ENCODE assay signal across 25 mouse cellular contexts in genomic region chr1:134643702-134644101, GRCm38 (mm10). TPM values are rescaled to one million over a fixed set of nuclear protein-coding genes. Genes with fewer than 3 reads are reported as not detected.
DNase-seq lines count a peak whose midpoint lies in the region; ATAC-seq and TF ChIP-seq lines count a peak whose summit lies in the region.
"Had no signal": no experiment of that assay in that cellular context is flagged by ENCODE, and none has a peak within 500 bp of the region (broad histone marks: within the 10 kb centered on the region; RNA-seq: fewer than 3 reads in every experiment).

No protein-coding gene starts in this region.

- no peaks in the 10 kb centered on the region for H3K9me3 ChIP-seq in forebrain, embryonic 11.5 days (ENCODE audit: control insufficient read depth, low read length)
- H3K9me3 ChIP-seq in forebrain, embryonic 16.5 days (ENCODE audit: control insufficient read depth, low read length): no peaks in the 10 kb centered on the region
- no peaks in the 10 kb centered on the region for H3K9me3 ChIP-seq in lung, embryonic 16.5 days (ENCODE audit: control insufficient read depth, low read length)
- H3K9me3 ChIP-seq in neural tube, embryonic 15.5 days (replicated peaks): no peaks in the 10 kb centered on the region
- H3K9me3 ChIP-seq: forebrain, embryonic 10.5 days; hindbrain, embryonic 13.5 days had no signal

- H3K27ac ChIP-seq in forebrain, embryonic 11.5 days (ENCODE audit: low read depth, low read length): no peak overlapping the region
- no peak overlapping the region for H3K27ac ChIP-seq in forebrain, embryonic 16.5 days (ENCODE audit: low read length)
- no peak overlapping the region for H3K27ac ChIP-seq in lung, embryonic 16.5 days (ENCODE audit: low read length)
- no peak overlapping the region for H3K27ac ChIP-seq in neural tube, embryonic 15.5 days (replicated peaks)
- H3K27ac ChIP-seq: forebrain, embryonic 10.5 days; hindbrain, embryonic 13.5 days; hindbrain, postnatal 0 days had no signal

- peaks cover 2% of the 10 kb centered on the region; the same call in 1 of the 2 replicates for H3K4me1 ChIP-seq in forebrain, embryonic 11.5 days (replicated peaks; ENCODE audit: control insufficient read depth, insufficient read depth, low read length)
- H3K4me1 ChIP-seq in forebrain, embryonic 16.5 days (replicated peaks; ENCODE audit: control insufficient read depth, insufficient read depth, low read length): peaks cover 16% of the 10 kb centered on the region
- peaks cover 6% of the 10 kb centered on the region for H3K4me1 ChIP-seq in lung, adult 2 months (ENCODE audit: control insufficient read depth, insufficient read depth, low read length)
- peaks cover 18% of the 10 kb centered on the region for H3K4me1 ChIP-seq in lung, embryonic 16.5 days (replicated peaks; ENCODE audit: control insufficient read depth, insufficient read depth, low read length)
- peaks cover 31% of the 10 kb centered on the region for H3K4me1 ChIP-seq in neural tube, embryonic 15.5 days

- no peak for TF ChIP-seq POLR2A in lung, adult 2 months (IDR thresholded peaks at IDR 0.05; ENCODE audit: borderline replicate concordance, extremely low read depth, low read depth, low read length)

- DNase-seq in forebrain, embryonic 11.5 days (ENCODE audit: low spot score): peak; percentile 37
- DNase-seq in lung, adult 2 months: peak; percentile 33
- peak; percentile 48 for DNase-seq in lung, postnatal 25 days (ENCODE audit: low spot score)
- no peak for DNase-seq in heart, adult 18-20 months
- no peak for DNase-seq in left cerebral cortex, postnatal 10 days (ENCODE audit: extremely low spot score in 1 of 2, low spot score in 2 of 2)
- DNase-seq: adrenal gland, adult 2 months; adrenal gland, postnatal 14 days; cerebellum, adult 11 months; cerebellum, adult 2 months; cerebellum, postnatal 10 days; cerebellum, postnatal 36 days; embryo, embryonic 11 days; gastrocnemius, postnatal 10 days; gastrocnemius, postnatal 36 days had no signal

- H3K27me3 ChIP-seq in forebrain, embryonic 11.5 days (ENCODE audit: control insufficient read depth, insufficient read depth, low read length): peaks cover 52% of the 10 kb centered on the region
- H3K27me3 ChIP-seq in forebrain, embryonic 16.5 days (replicated peaks; ENCODE audit: control insufficient read depth, insufficient read depth, low read length): peaks cover 41% of the 10 kb centered on the region
- H3K27me3 ChIP-seq in lung, embryonic 16.5 days (ENCODE audit: control insufficient read depth, insufficient read depth, low read depth, low read length): peaks cover 45% of the 10 kb centered on the region
- peaks cover 53% of the 10 kb centered on the region for H3K27me3 ChIP-seq in neural tube, embryonic 15.5 days (replicated peaks)

- no peak overlapping the region for H3K4me2 ChIP-seq in forebrain, embryonic 11.5 days (ENCODE audit: low read depth, low read length, severe bottlenecking)
- no peak overlapping the region for H3K4me2 ChIP-seq in forebrain, embryonic 16.5 days (ENCODE audit: low read length)
- no peak overlapping the region for H3K4me2 ChIP-seq in lung, embryonic 16.5 days (ENCODE audit: low read depth, low read length)
- no peak overlapping the region for H3K4me2 ChIP-seq in neural tube, embryonic 15.5 days
- H3K4me2 ChIP-seq: heart, embryonic 11.5 days; hindbrain, embryonic 13.5 days had no signal

- no peak for ATAC-seq in forebrain, embryonic 11.5 days (replicated peaks; ENCODE audit: low FRiP score)
- no peak for ATAC-seq in forebrain, embryonic 16.5 days
- peak; percentile 65 for ATAC-seq in lung, embryonic 16.5 days (ENCODE audit: low read depth)
- ATAC-seq in neural tube, embryonic 15.5 days (ENCODE audit: low FRiP score): no peak
- ATAC-seq: forebrain, embryonic 14.5 days; hindbrain, postnatal 0 days; inflammation-experienced regulatory T-cells, adult 6 months had no signal

- TF ChIP-seq CTCF in lung, adult 2 months (IDR thresholded peaks at IDR 0.05; ENCODE audit: insufficient read depth, low read length): no peak

- no peaks in the 10 kb centered on the region for H3K36me3 ChIP-seq in forebrain, embryonic 11.5 days (ENCODE audit: control insufficient read depth, insufficient read depth, low read length)
- no peaks in the 10 kb centered on the region for H3K36me3 ChIP-seq in forebrain, embryonic 16.5 days (ENCODE audit: control insufficient read depth, insufficient read depth)
- H3K36me3 ChIP-seq in lung, embryonic 16.5 days (ENCODE audit: control insufficient read depth, insufficient read depth, low read length): no peaks in the 10 kb centered on the region
- H3K36me3 ChIP-seq in neural tube, embryonic 15.5 days: no peaks in the 10 kb centered on the region
- H3K36me3 ChIP-seq: forebrain, embryonic 10.5 days; hindbrain, embryonic 13.5 days had no signal

- H3K9ac ChIP-seq in forebrain, embryonic 11.5 days (ENCODE audit: low read length): no peak overlapping the region
- H3K9ac ChIP-seq in forebrain, embryonic 16.5 days (replicated peaks; ENCODE audit: low read depth, low read length): no peak overlapping the region
- H3K9ac ChIP-seq in lung, embryonic 16.5 days (ENCODE audit: low read length): no peak overlapping the region
- no peak overlapping the region for H3K9ac ChIP-seq in neural tube, embryonic 15.5 days (replicated peaks)
- H3K9ac ChIP-seq: hindbrain, embryonic 13.5 days had no signal

- intact Hi-C loops in left cerebral cortex, postnatal 10 days (cut with DNase I): loop anchor here (5.0 kb wide), 1 partner anchor 64 kb away; no protein-coding TSS in a partner anchor

- 69% methylated on average over 6 of the region's 6 CpGs for WGBS in forebrain, embryonic 11.5 days
- 75% methylated on average over 6 of the region's 6 CpGs for WGBS in forebrain, embryonic 16.5 days
- 61% methylated on average over 6 of the region's 6 CpGs for WGBS in lung, adult 2 months
- 45% methylated on average over 6 of the region's 6 CpGs for WGBS in lung, embryonic 16.5 days
- WGBS in neural tube, embryonic 15.5 days: 80% methylated on average over 6 of the region's 6 CpGs

- H3K4me3 ChIP-seq in forebrain, embryonic 11.5 days (ENCODE audit: low read depth, low read length): no peak overlapping the region
- no peak overlapping the region for H3K4me3 ChIP-seq in forebrain, embryonic 16.5 days (replicated peaks; ENCODE audit: low read length)
- H3K4me3 ChIP-seq in lung, adult 2 months (replicated peaks; ENCODE audit: extremely low read depth, low read depth, low read length): no peak overlapping the region
- no peak overlapping the region for H3K4me3 ChIP-seq in lung, embryonic 16.5 days (ENCODE audit: low read length)
- no peak overlapping the region for H3K4me3 ChIP-seq in neural tube, embryonic 15.5 days (replicated peaks)
- H3K4me3 ChIP-seq: forebrain, embryonic 10.5 days; hindbrain, embryonic 13.5 days had no signal

RNA-seq across cellular contexts. Expression of gene Syt2, which starts 2.8 kb away (rescaled TPM):
- 0.84 and 0.95 TPM in 2 replicates for polyA plus RNA-seq in forebrain, embryonic 11.5 days (2014; fragmentation: Nextera tagmentation; extraction: Ambion mirVana)
- 1.1 and 2.2 TPM in 2 replicates for polyA plus RNA-seq in forebrain, embryonic 16.5 days (2015; fragmentation: Nextera tagmentation; extraction: Ambion mirVana)
- polyA plus RNA-seq in lung, adult 2 months (2012; rRNA removed): 0.05 and 0.14 TPM in 2 replicates
- 0.15 and 0.58 TPM in 2 replicates for polyA plus RNA-seq in lung, embryonic 16.5 days (2015; fragmentation: Nextera tagmentation; extraction: Ambion mirVana)
- total RNA-seq in heart, adult 18-20 months (2021): not detected
- 10 to 100 TPM; 17.5 to 23.2 TPM for total RNA-seq in left cerebral cortex, postnatal 10 days (2021)
- 20.4 and 23.4 TPM in 2 replicates for polyA plus RNA-seq in neural tube, embryonic 15.5 days (2015; fragmentation: Nextera tagmentation; extraction: Ambion mirVana)
- total RNA-seq: gastrocnemius, postnatal 36 days; heart, postnatal 25 days; hematopoietic stem cell, adult 5-6 weeks had no signal

Comparison
In these comparisons a context has a peak if more than half of its experiments do, and no peak if none do; other contexts are left out.
1. DNase-seq: peak in forebrain, embryonic 11.5 days (single experiment), lung, adult 2 months (single experiment) and lung, postnatal 25 days (single experiment); none in heart, adult 18-20 months (0 of 2) and left cerebral cortex, postnatal 10 days (0 of 2).